Mouse (Mus musculus) kidney, adult 2 months (tissue): ENCODE data around the gene Otub2. TPM values are rescaled to one million over a fixed set of nuclear protein-coding genes. Genes with fewer than 3 reads are reported as not detected.

ENCODE experiments used
- DNase-seq: peaks from one replicate; pipeline ENCODE4 v3.0.0; 2021
- H3K27ac ChIP-seq: fragments of 200-500 bp; 2 replicates; pipeline ENCODE4 v1.5.1; 2012; ENCODE audit warnings: low read depth, low read length, control low read depth, inconsistent platforms; ENCODE audit not compliant: insufficient read depth
- H3K27me3 ChIP-seq: fragments of 200-500 bp; replicated peaks from 2 replicates; pipeline ENCODE4 v1.6.1; 2012; ENCODE audit warnings: mild to moderate bottlenecking, moderate library complexity, low read length, inconsistent platforms; ENCODE audit not compliant: control insufficient read depth, insufficient read depth
- H3K36me3 ChIP-seq: fragments of 200-500 bp; 2 replicates; pipeline ENCODE4 v1.6.1; 2012; ENCODE audit warnings: mild to moderate bottlenecking, moderate library complexity, low read length, inconsistent platforms; ENCODE audit not compliant: control insufficient read depth, insufficient read depth
- H3K4me1 ChIP-seq: fragments of 200-500 bp; 2 replicates; pipeline ENCODE4 v1.6.1; 2011; ENCODE audit warnings: low read length; ENCODE audit not compliant: control insufficient read depth, insufficient read depth
- H3K4me3 ChIP-seq: fragments of 200-500 bp; 2 replicates; pipeline ENCODE4 v1.5.1; 2011; ENCODE audit warnings: mild to moderate bottlenecking, low read depth, low read length, control low read depth; ENCODE audit not compliant: insufficient read depth
- CTCF ChIP-seq: fragments of 200-500 bp; conservative IDR thresholded peaks from 2 replicates; pipeline ENCODE4 v1.5.1; 2011; ENCODE audit warnings: low read depth, mild to moderate bottlenecking, control low read depth, low read length, moderate library complexity, mixed read lengths; ENCODE audit not compliant: insufficient read depth, insufficient read length
- POLR2A ChIP-seq: fragments of 200-500 bp; IDR thresholded peaks from one replicate; pipeline ENCODE4 v1.6.1; 2011; ENCODE audit warnings: low read depth, low read length, control low read depth
- WGBS: fragments of 180-500 bp; shearing (Covaris S2); methylation state at CpG from one replicate; pipeline ENCODE4 v1.1.7; 2018; 5-methylcytosine and 5-hydroxymethylcytosine counted together
- polyA plus RNA-seq: library from polyadenylated mRNA; depleted of rRNA; stranded (reverse); fragments of >200 nt; gene quantifications from 2 replicates; pipeline ENCODE4 v1.2.3, GENCODE M21; 2012

Otub2 gene
- polyA plus RNA-seq, 1 experiment, result 3.9 TPM

DNA sequence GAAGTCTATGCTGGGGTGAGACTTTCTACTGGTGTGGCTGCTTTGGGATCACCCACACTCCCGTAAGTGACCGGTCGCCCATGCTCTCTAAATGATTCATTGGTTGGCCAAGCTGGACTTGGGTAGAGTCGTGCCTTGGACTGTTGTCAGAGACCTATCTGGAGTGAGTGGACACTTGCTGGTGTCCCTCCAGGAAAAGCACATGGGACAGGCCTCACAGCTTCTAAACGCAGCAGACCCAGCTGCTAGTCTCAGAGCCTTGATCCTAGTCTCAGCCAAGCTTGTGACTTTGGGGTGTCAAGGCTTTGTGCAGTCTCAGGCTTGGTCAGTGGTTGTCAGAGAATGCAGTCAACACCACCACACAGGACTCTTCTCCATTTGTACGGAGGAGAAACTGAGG lies 35.7 kb upstream of the Otub2 start:
- no peak overlapping the region for H3K4me3 ChIP-seq
- H3K27me3 ChIP-seq, result no peaks in the 10 kb centered on the region
- no peak for DNase-seq
- no peak overlapping the region for H3K27ac ChIP-seq
- H3K36me3 ChIP-seq, result no peaks in the 10 kb centered on the region
- TF ChIP-seq CTCF (no peak), POLR2A (no peak)
- WGBS, result 85% methylated on average over 6 of the region's 6 CpGs
- peaks cover 6% of the 10 kb centered on the region; the same call in 1 of the 2 replicates for H3K4me1 ChIP-seq

DNA sequence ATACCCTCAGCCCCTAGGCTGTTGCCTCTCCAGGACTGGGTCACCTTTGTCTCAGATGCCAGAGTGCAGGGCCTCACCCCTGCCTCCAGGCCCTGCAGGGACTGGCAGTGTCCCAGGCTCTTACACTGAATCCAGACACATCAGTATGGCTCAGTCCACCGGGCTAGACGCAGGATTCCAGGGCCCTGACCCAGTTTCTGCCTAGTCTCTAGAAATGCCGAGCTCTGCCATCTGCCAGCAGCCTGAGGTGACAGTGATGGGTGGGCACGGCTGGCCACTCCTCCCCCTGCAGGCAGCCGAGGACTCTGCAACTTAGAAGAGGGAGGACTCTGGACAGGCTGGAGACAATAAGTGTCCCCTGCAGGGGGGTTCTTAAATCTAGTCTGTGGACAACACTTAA lies 34.9 kb upstream of the Otub2 start:
- WGBS, result 10% methylated on average over 5 of the region's 5 CpGs
- no peak for TF ChIP-seq POLR2A
- no peak for TF ChIP-seq CTCF

DNA sequence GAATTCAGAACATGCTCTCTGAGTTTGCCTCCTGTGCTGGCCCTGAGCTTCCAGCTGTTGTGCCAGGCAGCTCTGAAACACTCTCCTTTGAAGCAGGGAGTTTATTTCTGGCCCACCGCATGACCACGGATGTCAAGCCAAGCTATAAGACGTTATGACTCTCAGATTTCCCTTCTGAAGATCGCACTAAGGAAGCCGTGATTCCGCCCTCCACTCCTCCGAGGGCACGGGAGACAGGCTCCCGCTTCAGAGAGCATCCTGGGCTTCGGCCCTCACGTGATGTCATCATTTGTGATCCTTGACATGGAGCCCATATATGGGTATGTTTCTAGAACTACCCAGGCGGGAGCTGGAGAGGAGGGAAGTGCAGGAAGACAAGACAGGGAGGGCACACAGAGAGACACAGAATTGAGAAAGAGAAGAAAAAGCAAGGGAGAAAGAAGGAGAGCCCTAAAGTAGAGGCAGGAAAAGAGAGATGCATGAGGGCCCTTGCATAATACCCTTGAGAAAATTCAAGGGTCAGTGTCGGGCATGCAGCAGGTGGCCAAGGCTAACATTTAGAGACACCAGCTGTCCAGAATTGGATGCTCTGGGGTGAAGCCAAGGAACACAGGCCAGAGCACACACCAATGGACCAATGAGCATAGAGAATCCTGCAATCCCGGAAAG lies 32.6 kb upstream of the Otub2 start, which contains the start of gene Asb2:
Gene Asb2 (minus strand): TSS at position 256 of the 669 bp plus-strand sequence.
- H3K4me3 ChIP-seq, result no peak within 1 kb of the TSS
- H3K4me1 ChIP-seq, result no peaks in the 10 kb centered on the region
- DNase-seq, result no peak
- H3K27ac ChIP-seq, result no peak within 1 kb of the TSS
- H3K27me3 ChIP-seq, result no peaks in the 10 kb centered on the region
- WGBS, result 34% methylated on average over 14 of the region's 14 CpGs
- H3K36me3 ChIP-seq, result no peaks in the 10 kb centered on the region
- TF ChIP-seq CTCF (no peak), POLR2A (no peak)

More for the DNA sequence above, 34.9 kb upstream of the Otub2 start:
- H3K27ac ChIP-seq, result no peak overlapping the region
- no peaks in the 10 kb centered on the region for H3K27me3 ChIP-seq
- H3K4me3 ChIP-seq, result no peak overlapping the region
- no peak for DNase-seq
- no peaks in the 10 kb centered on the region for H3K36me3 ChIP-seq
- no peaks in the 10 kb centered on the region for H3K4me1 ChIP-seq

DNA sequence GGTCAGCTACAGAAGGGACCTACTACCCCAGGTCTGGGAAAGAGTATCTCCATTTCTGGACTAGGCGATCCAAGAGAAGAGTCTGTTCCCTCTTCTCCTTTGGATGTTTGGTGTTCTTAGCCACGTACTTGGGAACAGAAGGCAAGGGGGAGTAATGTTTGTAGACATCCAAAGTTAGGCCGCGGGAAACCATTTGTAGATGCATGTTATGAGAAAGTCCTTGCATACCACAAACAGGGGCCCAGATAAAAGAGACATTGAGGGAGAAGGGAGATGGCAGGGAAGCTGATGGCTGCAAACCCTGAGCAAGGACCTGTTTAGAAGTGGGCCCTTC lies 32.1 kb upstream of the Otub2 start:
- Histone ChIP-seq H3K36me3 (no peaks in the 10 kb centered on the region), H3K4me1 (no peaks in the 10 kb centered on the region), H3K4me3 (no peak overlapping the region), H3K27me3 (no peaks in the 10 kb centered on the region), H3K27ac (no peak overlapping the region)
- no peak for TF ChIP-seq CTCF
- TF ChIP-seq POLR2A, result no peak
- 87% methylated on average over 4 of the region's 4 CpGs for whole genome bisulfite sequencing
- no peak for DNase-seq

DNA sequence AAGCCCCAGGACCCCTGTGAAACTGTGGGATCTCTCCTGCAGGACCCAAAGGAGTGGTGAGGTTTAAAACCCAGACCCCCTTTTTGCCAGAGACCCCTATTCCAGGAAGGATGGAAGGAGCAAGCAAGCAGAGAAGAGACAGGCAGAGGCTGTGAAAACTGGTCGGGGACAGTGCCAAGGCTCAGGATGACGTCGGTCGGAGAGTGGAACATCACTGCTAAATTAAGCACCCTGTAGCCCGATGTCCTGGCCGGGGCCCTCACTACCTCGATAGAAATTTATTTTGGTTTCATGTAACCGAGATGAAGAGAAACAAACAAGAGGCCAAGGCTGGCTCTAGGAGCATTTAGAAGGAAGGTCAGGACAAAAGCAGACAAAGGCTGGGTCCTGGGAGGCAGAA lies 30.3 kb upstream of the Otub2 start:
- Histone ChIP-seq H3K4me1 (no peaks in the 10 kb centered on the region), H3K4me3 (no peak overlapping the region), H3K27ac (no peak overlapping the region), H3K36me3 (no peaks in the 10 kb centered on the region), H3K27me3 (no peaks in the 10 kb centered on the region)
- no peak for TF ChIP-seq POLR2A
- no peak for TF ChIP-seq CTCF
- WGBS, result 71% methylated on average over 8 of the region's 8 CpGs
- DNase-seq, result no peak

DNA sequence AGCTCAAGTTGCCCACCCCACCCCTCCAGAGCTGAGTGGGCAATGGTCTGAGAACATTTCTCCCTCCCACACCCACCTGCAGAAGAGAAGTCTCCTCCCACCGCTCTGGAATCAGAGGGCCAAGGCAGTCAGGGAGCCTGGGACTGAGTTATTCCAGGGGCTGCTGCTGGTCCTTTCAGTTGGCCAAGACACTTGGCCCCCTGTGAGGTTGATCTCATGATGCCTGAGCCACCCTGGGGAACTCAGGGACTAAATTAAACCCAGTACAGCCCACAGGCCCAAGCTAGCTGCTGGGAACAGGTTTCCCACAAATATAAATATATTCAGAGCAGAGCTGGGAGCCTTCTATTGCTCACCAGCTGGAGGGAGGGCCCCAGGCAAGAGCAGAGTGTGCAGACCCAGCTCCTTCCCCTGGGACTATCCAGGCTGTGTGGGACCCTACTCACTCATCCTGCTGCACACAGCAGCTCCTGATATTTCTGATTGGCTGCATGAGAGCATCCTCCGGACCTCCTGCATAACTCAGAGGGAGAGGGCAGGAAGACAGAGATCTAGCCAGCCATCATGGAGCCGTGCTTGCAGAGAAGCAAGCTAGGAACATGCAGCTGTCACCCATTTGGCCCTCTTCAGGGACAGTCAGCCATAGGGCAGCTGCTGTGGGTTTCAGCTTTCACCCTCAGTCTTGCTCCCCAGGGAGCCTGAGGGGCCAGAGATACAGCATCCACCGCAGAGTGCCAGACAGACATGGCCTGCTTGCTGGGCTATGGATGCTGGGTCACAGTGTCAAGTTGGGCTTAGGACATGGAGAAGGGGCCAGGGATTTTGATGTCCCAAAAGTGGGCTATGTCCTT lies 29.3 kb upstream of the Otub2 start:
- H3K27ac ChIP-seq, result no peak overlapping the region
- 44% methylated on average over 4 of the region's 4 CpGs for WGBS
- no peak overlapping the region for H3K4me3 ChIP-seq
- no peak for TF ChIP-seq POLR2A
- no peak for TF ChIP-seq CTCF
- DNase-seq, result no peak
- H3K4me1 ChIP-seq, result no peaks in the 10 kb centered on the region
- no peaks in the 10 kb centered on the region for H3K27me3 ChIP-seq
- H3K36me3 ChIP-seq, result no peaks in the 10 kb centered on the region

- Histone ChIP-seq H3K4me1 (no peaks in the 10 kb centered on the region), H3K36me3 (no peaks in the 10 kb centered on the region), H3K27me3 (no peaks in the 10 kb centered on the region), H3K4me3 (no peak overlapping the region), H3K27ac (no peak overlapping the region)
- DNase-seq, result no peak
- WGBS, result 76% methylated on average over 8 of the region's 8 CpGs
- TF ChIP-seq POLR2A (no peak), CTCF (no peak)
Observed at GRCm38 (mm10) chr12:103360812-103361211, 27.7 kb upstream of the Otub2 start.
